Mouse (Mus musculus): ENCODE results near the gene Clint1. TPM values are rescaled to one million over a fixed set of nuclear protein-coding genes. Genes with fewer than 3 reads are reported as not detected.

The Clint1 gene
- polyA plus RNA-seq, 1 experiment from 2014 or later: 100 TPM

- Histone ChIP-seq H3K4me2 (replicated peaks) (no peak overlapping the region), H3K4me1 (peaks cover 9% of the 10 kb centered on the region; the same call in 1 of the 2 replicates), H3K36me3 (no peaks in the 10 kb centered on the region), H3K9ac (no peak overlapping the region), H3K27ac (no peak overlapping the region), H3K9me3 (no peaks in the 10 kb centered on the region), H3K27me3 (no peaks in the 10 kb centered on the region), H3K4me3 (no peak overlapping the region)
- 76% methylated on average over 4 of the region's 4 CpGs for WGBS
- no peak for ATAC-seq (ENCODE audit: insufficient number of reproducible peaks, insufficient read depth, low FRiP score, low TSS enrichment)
These were observed 2.6 kb upstream of the Clint1 start for GRCm38 (mm10) chr11:45849203-45849602.

GRCm38 (mm10) chr11:45849859-45850258 is 2.0 kb upstream of the Clint1 start:
- 0 out of 2 replicates have a peak, but pooled peaks cover 6% of the 10 kb centered on the region for H3K36me3 ChIP-seq
- ATAC-seq (ENCODE audit: insufficient number of reproducible peaks, insufficient read depth, low FRiP score, low TSS enrichment): no peak
- H3K9ac ChIP-seq: no peak overlapping the region
- peaks cover 14% of the 10 kb centered on the region for H3K4me1 ChIP-seq
- 62% methylated on average over 3 of the region's 3 CpGs for WGBS
- H3K9me3 ChIP-seq: no peaks in the 10 kb centered on the region
- no peak overlapping the region for H3K4me3 ChIP-seq
- no peaks in the 10 kb centered on the region for H3K27me3 ChIP-seq
- no peak overlapping the region for H3K4me2 ChIP-seq (replicated peaks)
- no peak overlapping the region for H3K27ac ChIP-seq

- Histone ChIP-seq H3K27ac (no peak overlapping the region), H3K4me2 (replicated peaks) (no peak overlapping the region), H3K36me3 (0 out of 2 replicates have a peak, but pooled peaks cover 8% of the 10 kb centered on the region), H3K9me3 (no peaks in the 10 kb centered on the region), H3K27me3 (no peaks in the 10 kb centered on the region), H3K4me3 (no peak overlapping the region), H3K9ac (no peak overlapping the region), H3K4me1 (peaks cover 15% of the 10 kb centered on the region)
- ATAC-seq (ENCODE audit: insufficient number of reproducible peaks, insufficient read depth, low FRiP score, low TSS enrichment): no peak
- WGBS: 34% methylated on average over 3 of the region's 3 CpGs
These were observed 1.5 kb upstream of the Clint1 start for GRCm38 (mm10) chr11:45850317-45850716.

- Histone ChIP-seq H3K9ac (peak overlapping the region; percentile 97), H3K4me1 (peaks cover 21% of the 10 kb centered on the region), H3K4me3 (peak overlapping the region; percentile 96), H3K36me3 (0 out of 2 replicates have a peak, but pooled peaks cover 8% of the 10 kb centered on the region), H3K4me2 (replicated peaks) (peak overlapping the region; percentile 69), H3K9me3 (no peaks in the 10 kb centered on the region), H3K27ac (peak overlapping the region; percentile 80), H3K27me3 (no peaks in the 10 kb centered on the region)
- ATAC-seq (ENCODE audit: insufficient number of reproducible peaks, insufficient read depth, low FRiP score, low TSS enrichment): peak; percentile 79
- 2% methylated on average over 36 of the region's 58 CpGs for WGBS
These were observed 508 bp downstream of the Clint1 start for GRCm38 (mm10) chr11:45852124-45852994.

GRCm38 (mm10) chr11:45852995-45853317 is 1.1 kb downstream of the Clint1 start:
- Histone ChIP-seq H3K4me2 (replicated peaks) (peak overlapping the region; percentile 69), H3K36me3 (0 out of 2 replicates have a peak, but pooled peaks cover 8% of the 10 kb centered on the region), H3K27me3 (no peaks in the 10 kb centered on the region), H3K9me3 (no peaks in the 10 kb centered on the region), H3K9ac (0 out of 2 replicates have a peak overlapping the region, but pooled peaks have one; percentile 97), H3K27ac (no peak overlapping the region), H3K4me1 (peaks cover 21% of the 10 kb centered on the region), H3K4me3 (peak overlapping the region; percentile 96)
- WGBS: 63% methylated on average over 6 of the region's 6 CpGs
- ATAC-seq (ENCODE audit: insufficient number of reproducible peaks, insufficient read depth, low FRiP score, low TSS enrichment): no peak

- Histone ChIP-seq H3K36me3 (0 out of 2 replicates have a peak, but pooled peaks cover 8% of the 10 kb centered on the region), H3K27ac (no peak overlapping the region), H3K27me3 (no peaks in the 10 kb centered on the region), H3K4me1 (peaks cover 21% of the 10 kb centered on the region), H3K4me3 (no peak overlapping the region), H3K4me2 (replicated peaks) (no peak overlapping the region), H3K9me3 (no peaks in the 10 kb centered on the region), H3K9ac (no peak overlapping the region)
- WGBS: 91% methylated on average over 2 of the region's 2 CpGs
- no peak for ATAC-seq (ENCODE audit: insufficient number of reproducible peaks, insufficient read depth, low FRiP score, low TSS enrichment)
These were observed 2.1 kb downstream of the Clint1 start for GRCm38 (mm10) chr11:45853916-45854315.

GRCm38 (mm10) chr11:45854381-45854780 is 2.5 kb downstream of the Clint1 start:
- Histone ChIP-seq H3K4me2 (replicated peaks) (no peak overlapping the region), H3K4me3 (no peak overlapping the region), H3K9ac (no peak overlapping the region), H3K27ac (no peak overlapping the region), H3K4me1 (peaks cover 21% of the 10 kb centered on the region), H3K27me3 (no peaks in the 10 kb centered on the region), H3K9me3 (no peaks in the 10 kb centered on the region), H3K36me3 (0 out of 2 replicates have a peak, but pooled peaks cover 8% of the 10 kb centered on the region)
- no peak for ATAC-seq (ENCODE audit: insufficient number of reproducible peaks, insufficient read depth, low FRiP score, low TSS enrichment)
- 76% methylated on average over 7 of the region's 7 CpGs for WGBS

- no peak for ATAC-seq (ENCODE audit: insufficient number of reproducible peaks, insufficient read depth, low FRiP score, low TSS enrichment)
- H3K4me3 ChIP-seq: no peak overlapping the region
- H3K4me2 ChIP-seq (replicated peaks): no peak overlapping the region
- no peak overlapping the region for H3K27ac ChIP-seq
- peaks cover 21% of the 10 kb centered on the region for H3K4me1 ChIP-seq
- H3K9ac ChIP-seq: no peak overlapping the region
- WGBS: 73% methylated on average over 7 of the region's 7 CpGs
- H3K9me3 ChIP-seq: no peaks in the 10 kb centered on the region
- H3K36me3 ChIP-seq: 0 out of 2 replicates have a peak, but pooled peaks cover 11% of the 10 kb centered on the region
- no peaks in the 10 kb centered on the region for H3K27me3 ChIP-seq
These were observed 3.7 kb downstream of the Clint1 start for GRCm38 (mm10) chr11:45855407-45856148.

- WGBS: 91% methylated on average over 6 of the region's 6 CpGs
- ATAC-seq (ENCODE audit: insufficient number of reproducible peaks, insufficient read depth, low FRiP score, low TSS enrichment): no peak
- no peaks in the 10 kb centered on the region for H3K27me3 ChIP-seq
- H3K9ac ChIP-seq: no peak overlapping the region
- H3K27ac ChIP-seq: no peak overlapping the region
- H3K9me3 ChIP-seq: no peaks in the 10 kb centered on the region
- H3K4me2 ChIP-seq (replicated peaks): no peak overlapping the region
- no peak overlapping the region for H3K4me3 ChIP-seq
- H3K4me1 ChIP-seq: peaks cover 21% of the 10 kb centered on the region
- peaks cover 11% of the 10 kb centered on the region; the same call in 1 of the 2 replicates for H3K36me3 ChIP-seq
These were observed 4.3 kb downstream of the Clint1 start for GRCm38 (mm10) chr11:45856149-45856516.

- Histone ChIP-seq H3K27ac (no peak overlapping the region), H3K4me3 (no peak overlapping the region), H3K27me3 (no peaks in the 10 kb centered on the region), H3K9me3 (no peaks in the 10 kb centered on the region), H3K9ac (no peak overlapping the region), H3K36me3 (peaks cover 4% of the 10 kb centered on the region; the same call in 1 of the 2 replicates), H3K4me2 (replicated peaks) (no peak overlapping the region), H3K4me1 (no peaks in the 10 kb centered on the region)
- WGBS: 79% methylated on average over 7 of the region's 7 CpGs
- no peak for ATAC-seq (ENCODE audit: insufficient number of reproducible peaks, insufficient read depth, low FRiP score, low TSS enrichment)
These were observed 9.5 kb downstream of the Clint1 start for GRCm38 (mm10) chr11:45861334-45861733.

- Histone ChIP-seq H3K4me2 (replicated peaks) (no peak overlapping the region), H3K9me3 (no peaks in the 10 kb centered on the region), H3K36me3 (peaks cover 7% of the 10 kb centered on the region), H3K4me3 (no peak overlapping the region), H3K9ac (no peak overlapping the region), H3K27ac (no peak overlapping the region), H3K27me3 (no peaks in the 10 kb centered on the region), H3K4me1 (no peaks in the 10 kb centered on the region)
- 88% methylated on average over 3 of the region's 3 CpGs for WGBS
- no peak for ATAC-seq (ENCODE audit: insufficient number of reproducible peaks, insufficient read depth, low FRiP score, low TSS enrichment)
These were observed 12.6 kb downstream of the Clint1 start for GRCm38 (mm10) chr11:45864409-45864808.

Measured in embryonic facial prominence, embryonic 12.5 days (tissue).